Mouse (Mus musculus): ENCODE measurements at regions not wholly inside any gene's neighbourhood (a gene's known extent, or its start where the extent isn't known, plus 50 kb on each side); places are given as distances from the start of the nearest gene placed in this dataset.

GRCm38 (mm10) chr12:117449080-117449479, 67.2 kb upstream of the Rapgef5 start:
- DNase-seq (ENCODE audit: low spot score) = no peak
- Histone ChIP-seq H3K9ac (ENCODE audit: low read length) (no peak overlapping the region), H3K4me3 (ENCODE audit: low read depth, low read length) (no peak overlapping the region), H3K27ac (replicated peaks; ENCODE audit: low read depth, low read length) (no peak overlapping the region), H3K36me3 (ENCODE audit: control insufficient read depth, insufficient read depth, low read length) (no peaks in the 10 kb centered on the region), H3K9me3 (ENCODE audit: control insufficient read depth, low read length) (no peaks in the 10 kb centered on the region), H3K27me3 (ENCODE audit: control insufficient read depth, insufficient read depth, low read length) (no peaks in the 10 kb centered on the region), H3K4me1 (ENCODE audit: control insufficient read depth, insufficient read depth, low read length) (peaks cover 2% of the 10 kb centered on the region; the same call in 1 of the 2 replicates), H3K4me2 (ENCODE audit: low read depth, severe bottlenecking) (no peak overlapping the region)
- no peak for ATAC-seq (ENCODE audit: insufficient number of reproducible peaks, low FRiP score, low TSS enrichment, low read depth)
- WGBS = 86% methylated on average over 2 of the region's 2 CpGs

- Histone ChIP-seq H3K9ac (ENCODE audit: low read length) (no peak overlapping the region), H3K27me3 (ENCODE audit: control insufficient read depth, insufficient read depth, low read length) (no peaks in the 10 kb centered on the region), H3K4me3 (ENCODE audit: low read depth, low read length) (no peak overlapping the region), H3K4me1 (ENCODE audit: control insufficient read depth, insufficient read depth, low read length) (peaks cover 2% of the 10 kb centered on the region; the same call in 1 of the 2 replicates), H3K9me3 (ENCODE audit: control insufficient read depth, low read length) (no peaks in the 10 kb centered on the region), H3K4me2 (ENCODE audit: low read depth, severe bottlenecking) (no peak overlapping the region), H3K36me3 (ENCODE audit: control insufficient read depth, insufficient read depth, low read length) (no peaks in the 10 kb centered on the region), H3K27ac (replicated peaks; ENCODE audit: low read depth, low read length) (no peak overlapping the region)
- no peak for ATAC-seq (ENCODE audit: insufficient number of reproducible peaks, low FRiP score, low TSS enrichment, low read depth)
- no peak for DNase-seq (ENCODE audit: low spot score)
These were observed 66.2 kb upstream of the Rapgef5 start for GRCm38 (mm10) chr12:117450106-117450505.

GRCm38 (mm10) chr12:117450871-117451270, 65.4 kb upstream of the Rapgef5 start:
- Histone ChIP-seq H3K27ac (replicated peaks; ENCODE audit: low read depth, low read length) (no peak overlapping the region), H3K4me1 (ENCODE audit: control insufficient read depth, insufficient read depth, low read length) (peaks cover 2% of the 10 kb centered on the region; the same call in 1 of the 2 replicates), H3K9ac (ENCODE audit: low read length) (no peak overlapping the region), H3K9me3 (ENCODE audit: control insufficient read depth, low read length) (no peaks in the 10 kb centered on the region), H3K4me3 (ENCODE audit: low read depth, low read length) (no peak overlapping the region), H3K36me3 (ENCODE audit: control insufficient read depth, insufficient read depth, low read length) (no peaks in the 10 kb centered on the region), H3K27me3 (ENCODE audit: control insufficient read depth, insufficient read depth, low read length) (no peaks in the 10 kb centered on the region), H3K4me2 (ENCODE audit: low read depth, severe bottlenecking) (no peak overlapping the region)
- DNase-seq (ENCODE audit: low spot score) (no peak), ATAC-seq (ENCODE audit: insufficient number of reproducible peaks, low FRiP score, low TSS enrichment, low read depth) (no peak)
- WGBS = 72% methylated on average over 3 of the region's 3 CpGs

GRCm38 (mm10) chr12:117451441-117451840, 64.8 kb upstream of the Rapgef5 start:
- H3K4me3 ChIP-seq (ENCODE audit: low read depth, low read length) = no peak overlapping the region
- 57% methylated on average over 4 of the region's 4 CpGs for WGBS
- H3K36me3 ChIP-seq (ENCODE audit: control insufficient read depth, insufficient read depth, low read length) = no peaks in the 10 kb centered on the region
- H3K27me3 ChIP-seq (ENCODE audit: control insufficient read depth, insufficient read depth, low read length) = no peaks in the 10 kb centered on the region
- H3K9ac ChIP-seq (ENCODE audit: low read length) = no peak overlapping the region
- ATAC-seq (ENCODE audit: insufficient number of reproducible peaks, low FRiP score, low TSS enrichment, low read depth) (no peak), DNase-seq (ENCODE audit: low spot score) (peak; percentile 42)
- H3K4me1 ChIP-seq (ENCODE audit: control insufficient read depth, insufficient read depth, low read length) = peaks cover 2% of the 10 kb centered on the region; the same call in 1 of the 2 replicates
- H3K4me2 ChIP-seq (ENCODE audit: low read depth, severe bottlenecking) = no peak overlapping the region
- H3K9me3 ChIP-seq (ENCODE audit: control insufficient read depth, low read length) = no peaks in the 10 kb centered on the region
- no peak overlapping the region for H3K27ac ChIP-seq (replicated peaks; ENCODE audit: low read depth, low read length)

GRCm38 (mm10) chr12:117455800-117456199, 60.5 kb upstream of the Rapgef5 start:
- H3K4me2 ChIP-seq (ENCODE audit: low read depth, severe bottlenecking) = no peak overlapping the region
- H3K4me1 ChIP-seq (ENCODE audit: control insufficient read depth, insufficient read depth, low read length) = no peaks in the 10 kb centered on the region
- 82% methylated on average over 7 of the region's 7 CpGs for WGBS
- H3K36me3 ChIP-seq (ENCODE audit: control insufficient read depth, insufficient read depth, low read length) = no peaks in the 10 kb centered on the region
- no peaks in the 10 kb centered on the region for H3K27me3 ChIP-seq (ENCODE audit: control insufficient read depth, insufficient read depth, low read length)
- H3K9ac ChIP-seq (ENCODE audit: low read length) = no peak overlapping the region
- H3K4me3 ChIP-seq (ENCODE audit: low read depth, low read length) = no peak overlapping the region
- DNase-seq (ENCODE audit: low spot score) = no peak
- no peak overlapping the region for H3K27ac ChIP-seq (replicated peaks; ENCODE audit: low read depth, low read length)
- no peak for ATAC-seq (ENCODE audit: insufficient number of reproducible peaks, low FRiP score, low TSS enrichment, low read depth)
- H3K9me3 ChIP-seq (ENCODE audit: control insufficient read depth, low read length) = no peaks in the 10 kb centered on the region

- WGBS = 54% methylated on average over 9 of the region's 9 CpGs
- Histone ChIP-seq H3K27ac (replicated peaks; ENCODE audit: low read depth, low read length) (no peak overlapping the region), H3K9ac (ENCODE audit: low read length) (no peak overlapping the region), H3K36me3 (ENCODE audit: control insufficient read depth, insufficient read depth, low read length) (no peaks in the 10 kb centered on the region), H3K27me3 (ENCODE audit: control insufficient read depth, insufficient read depth, low read length) (no peaks in the 10 kb centered on the region), H3K9me3 (ENCODE audit: control insufficient read depth, low read length) (no peaks in the 10 kb centered on the region), H3K4me3 (ENCODE audit: low read depth, low read length) (no peak overlapping the region), H3K4me2 (ENCODE audit: low read depth, severe bottlenecking) (no peak overlapping the region), H3K4me1 (ENCODE audit: control insufficient read depth, insufficient read depth, low read length) (no peaks in the 10 kb centered on the region)
- ATAC-seq (ENCODE audit: insufficient number of reproducible peaks, low FRiP score, low TSS enrichment, low read depth) (no peak), DNase-seq (ENCODE audit: low spot score) (no peak)
These were observed 57.9 kb upstream of the Rapgef5 start for GRCm38 (mm10) chr12:117458132-117459070.

- no peak for DNase-seq (ENCODE audit: low spot score)
These were observed 56.7 kb upstream of the Rapgef5 start for GRCm38 (mm10) chr12:117459541-117459940.

GRCm38 (mm10) chr12:117465206-117465605, 51.1 kb upstream of the Rapgef5 start:
- 83% methylated on average over 3 of the region's 3 CpGs for WGBS
- no peak overlapping the region for H3K27ac ChIP-seq (replicated peaks; ENCODE audit: low read depth, low read length)
- no peaks in the 10 kb centered on the region for H3K9me3 ChIP-seq (ENCODE audit: control insufficient read depth, low read length)
- H3K4me3 ChIP-seq (ENCODE audit: low read depth, low read length) = no peak overlapping the region
- no peaks in the 10 kb centered on the region for H3K4me1 ChIP-seq (ENCODE audit: control insufficient read depth, insufficient read depth, low read length)
- H3K9ac ChIP-seq (ENCODE audit: low read length) = no peak overlapping the region
- no peaks in the 10 kb centered on the region for H3K36me3 ChIP-seq (ENCODE audit: control insufficient read depth, insufficient read depth, low read length)
- DNase-seq (ENCODE audit: low spot score) (no peak), ATAC-seq (ENCODE audit: insufficient number of reproducible peaks, low FRiP score, low TSS enrichment, low read depth) (no peak)
- H3K4me2 ChIP-seq (ENCODE audit: low read depth, severe bottlenecking) = no peak overlapping the region
- no peaks in the 10 kb centered on the region for H3K27me3 ChIP-seq (ENCODE audit: control insufficient read depth, insufficient read depth, low read length)

More at GRCm38 (mm10) chr12:117459541-117459940, 56.7 kb upstream of the Rapgef5 start:
- Histone ChIP-seq H3K36me3 (ENCODE audit: control insufficient read depth, insufficient read depth, low read length) (no peaks in the 10 kb centered on the region), H3K4me1 (ENCODE audit: control insufficient read depth, insufficient read depth, low read length) (no peaks in the 10 kb centered on the region), H3K9me3 (ENCODE audit: control insufficient read depth, low read length) (no peaks in the 10 kb centered on the region), H3K27me3 (ENCODE audit: control insufficient read depth, insufficient read depth, low read length) (no peaks in the 10 kb centered on the region), H3K4me3 (ENCODE audit: low read depth, low read length) (no peak overlapping the region), H3K4me2 (ENCODE audit: low read depth, severe bottlenecking) (no peak overlapping the region), H3K9ac (ENCODE audit: low read length) (no peak overlapping the region), H3K27ac (replicated peaks; ENCODE audit: low read depth, low read length) (no peak overlapping the region)
- no peak for ATAC-seq (ENCODE audit: insufficient number of reproducible peaks, low FRiP score, low TSS enrichment, low read depth)
- 83% methylated on average over 4 of the region's 4 CpGs for WGBS
